7 mouse cellular contexts compared by ENCODE assay signal in genomic region chr5:125465701-125466106, GRCm38 (mm10). TPM values are rescaled to one million over a fixed set of nuclear protein-coding genes. Genes with fewer than 3 reads are reported as not detected.
DNase-seq lines count a peak whose midpoint lies in the region; ATAC-seq lines count a peak whose summit lies in the region.

No protein-coding gene starts in this region.

- H3K9ac ChIP-seq in embryonic facial prominence, embryonic 11.5 days (replicated peaks; ENCODE audit: low read length), result 0 out of 2 replicates have a peak overlapping the region, but pooled peaks have one; percentile 9
- H3K9ac ChIP-seq in midbrain, embryonic 13.5 days (replicated peaks), result 0 out of 2 replicates have a peak overlapping the region, but pooled peaks have one; percentile 36

- no peaks in the 10 kb centered on the region for H3K27me3 ChIP-seq in embryonic facial prominence, embryonic 11.5 days (ENCODE audit: control insufficient read depth, insufficient read depth, low read length)
- no peaks in the 10 kb centered on the region for H3K27me3 ChIP-seq in limb, embryonic 10.5 days (ENCODE audit: low read depth, poor library complexity, severe bottlenecking)
- H3K27me3 ChIP-seq in midbrain, embryonic 13.5 days, result no peaks in the 10 kb centered on the region

- H3K36me3 ChIP-seq in embryonic facial prominence, embryonic 11.5 days (replicated peaks; ENCODE audit: control insufficient read depth, insufficient read depth, low read depth, low read length), result no peaks in the 10 kb centered on the region
- H3K36me3 ChIP-seq in limb, embryonic 10.5 days, result no peaks in the 10 kb centered on the region
- no peaks in the 10 kb centered on the region for H3K36me3 ChIP-seq in midbrain, embryonic 13.5 days

- H3K27ac ChIP-seq in embryonic facial prominence, embryonic 11.5 days (replicated peaks; ENCODE audit: low read depth, low read length), result no peak overlapping the region
- H3K27ac ChIP-seq in limb, embryonic 10.5 days, result peak overlapping the region; percentile 77
- peak overlapping the region; percentile 65; the same call in 1 of the 2 replicates for H3K27ac ChIP-seq in midbrain, embryonic 13.5 days

- WGBS in embryonic facial prominence, embryonic 11.5 days, result under 1% methylated on average over 25 of the region's 25 CpGs
- 1% methylated on average over 25 of the region's 25 CpGs for WGBS in limb, embryonic 10.5 days
- under 1% methylated on average over 25 of the region's 25 CpGs for WGBS in midbrain, embryonic 13.5 days

- H3K4me1 ChIP-seq in embryonic facial prominence, embryonic 11.5 days (ENCODE audit: control insufficient read depth, insufficient read depth, low read length), result no peaks in the 10 kb centered on the region
- H3K4me1 ChIP-seq in limb, embryonic 10.5 days, result peaks cover 6% of the 10 kb centered on the region
- peaks cover 5% of the 10 kb centered on the region for H3K4me1 ChIP-seq in midbrain, embryonic 13.5 days (replicated peaks)

- no peaks in the 10 kb centered on the region for H3K9me3 ChIP-seq in embryonic facial prominence, embryonic 11.5 days (replicated peaks; ENCODE audit: control insufficient read depth, low read length)
- no peaks in the 10 kb centered on the region for H3K9me3 ChIP-seq in limb, embryonic 10.5 days (replicated peaks)
- H3K9me3 ChIP-seq in midbrain, embryonic 13.5 days, result no peaks in the 10 kb centered on the region

- ATAC-seq in embryonic facial prominence, embryonic 11.5 days (replicated peaks; ENCODE audit: insufficient number of reproducible peaks, low FRiP score, low TSS enrichment, low read depth), result peak; percentile 99
- ATAC-seq in granulocyte monocyte progenitor cell, adult 5-6 weeks (replicated peaks; ENCODE audit: poor library complexity, severe bottlenecking), result peak; percentile 95
- ATAC-seq in midbrain, embryonic 13.5 days, result peak; percentile 99

- H3K4me3 ChIP-seq in embryonic facial prominence, embryonic 11.5 days (ENCODE audit: low read depth, low read length), result peak overlapping the region; percentile 29
- H3K4me3 ChIP-seq in limb, embryonic 10.5 days, result peak overlapping the region; percentile 48
- H3K4me3 ChIP-seq in midbrain, embryonic 13.5 days (replicated peaks), result peak overlapping the region; percentile 31

- peak; percentile 98 for DNase-seq in adrenal gland, postnatal 14 days
- peak; percentile 99 for DNase-seq in embryonic facial prominence, embryonic 11.5 days (ENCODE audit: low spot score)
- DNase-seq in kidney, adult 11 months, result peak; percentile 99
- peak; percentile 96 for DNase-seq in limb, embryonic 10.5 days (ENCODE audit: low spot score)
- peak; percentile 94 for DNase-seq in spleen, adult 12 weeks (ENCODE audit: low spot score)

- H3K4me2 ChIP-seq in embryonic facial prominence, embryonic 11.5 days (ENCODE audit: low read depth, low read length), result peak overlapping the region; percentile 34
- H3K4me2 ChIP-seq in midbrain, embryonic 13.5 days (replicated peaks), result peak overlapping the region; percentile 55

RNA-seq across cellular contexts. Expression of gene Aacs, which starts 9.9 kb away (rescaled TPM):
- total RNA-seq in adrenal gland, postnatal 14 days (2021), result 25.4 and 27.3 TPM in 2 replicates
- polyA plus RNA-seq in embryonic facial prominence, embryonic 11.5 days (2014; fragmentation: Nextera tagmentation; extraction: Ambion mirVana), result 28.4 and 34.7 TPM in 2 replicates
- 10.3 and 15.1 TPM in 2 replicates for total RNA-seq in granulocyte monocyte progenitor cell, adult 5-6 weeks (2014; fragmentation: Nextera tagmentation)
- 11.7 and 12.2 TPM in 2 replicates for total RNA-seq in granulocyte monocyte progenitor cell, adult 5-6 weeks (2017)
- polyA plus RNA-seq in limb, embryonic 10.5 days (2016; fragmentation: Nextera tagmentation; extraction: Ambion mirVana), result 56.7 and 57.9 TPM in 2 replicates
- polyA plus RNA-seq in midbrain, embryonic 13.5 days (2015; fragmentation: Nextera tagmentation; extraction: Ambion mirVana), result 54.5 and 57.5 TPM in 2 replicates

RNA-seq across cellular contexts. Expression of gene Bri3bp, which starts 24.3 kb away (rescaled TPM):
- total RNA-seq in adrenal gland, postnatal 14 days (2021), result 24.0 and 27.9 TPM in 2 replicates
- polyA plus RNA-seq in embryonic facial prominence, embryonic 11.5 days (2014; fragmentation: Nextera tagmentation; extraction: Ambion mirVana), result 26.3 and 29.2 TPM in 2 replicates
- 43.5 and 68.5 TPM in 2 replicates for total RNA-seq in granulocyte monocyte progenitor cell, adult 5-6 weeks (2014; fragmentation: Nextera tagmentation)
- total RNA-seq in granulocyte monocyte progenitor cell, adult 5-6 weeks (2017), result 24.4 and 25.4 TPM in 2 replicates
- 52.1 and 59.0 TPM in 2 replicates for polyA plus RNA-seq in limb, embryonic 10.5 days (2016; fragmentation: Nextera tagmentation; extraction: Ambion mirVana)
- polyA plus RNA-seq in midbrain, embryonic 13.5 days (2015; fragmentation: Nextera tagmentation; extraction: Ambion mirVana), result 28.2 and 29.6 TPM in 2 replicates

RNA-seq across cellular contexts. Expression of gene Dhx37, which starts 31.8 kb away (rescaled TPM):
- total RNA-seq in adrenal gland, postnatal 14 days (2021), result 14.6 and 15.7 TPM in 2 replicates
- 7.2 and 9.0 TPM in 2 replicates for polyA plus RNA-seq in embryonic facial prominence, embryonic 11.5 days (2014; fragmentation: Nextera tagmentation; extraction: Ambion mirVana)
- 16.8 and 25.8 TPM in 2 replicates for total RNA-seq in granulocyte monocyte progenitor cell, adult 5-6 weeks (2014; fragmentation: Nextera tagmentation)
- total RNA-seq in granulocyte monocyte progenitor cell, adult 5-6 weeks (2017), result 53.0 and 56.7 TPM in 2 replicates
- polyA plus RNA-seq in limb, embryonic 10.5 days (2016; fragmentation: Nextera tagmentation; extraction: Ambion mirVana), result 23.5 and 25.5 TPM in 2 replicates
- polyA plus RNA-seq in midbrain, embryonic 13.5 days (2015; fragmentation: Nextera tagmentation; extraction: Ambion mirVana), result 12.1 and 13.2 TPM in 2 replicates
